Mouse (Mus musculus) midbrain, postnatal 0 days (tissue): Measurements from ENCODE around the gene Efcab8. TPM values are rescaled to one million over a fixed set of nuclear protein-coding genes. Genes with fewer than 3 reads are reported as not detected.

Source experiments
- ATAC-seq: fragments of 200-750 bp; cut with Nextera tagmentation; 2 replicates; pipeline ENCODE4 v1.8.0; 2017; ENCODE audit warnings: moderate number of reproducible peaks, mild to moderate bottlenecking, moderate TSS enrichment, moderate library complexity; ENCODE audit not compliant: low FRiP score
- DNase-seq: peaks from one replicate; pipeline ENCODE4 v3.0.0-alpha.2; 2015; ENCODE audit warnings: low spot score
- H3K27ac ChIP-seq: fragments of 300-500 bp; sonication (generic); 2 replicates; pipeline ENCODE4 v1.5.1; 2014; ENCODE audit warnings: low read depth, mild to moderate bottlenecking, low read length, mixed read lengths
- H3K27me3 ChIP-seq: fragments of 300-500 bp; sonication (generic); 2 replicates; pipeline ENCODE4 v1.6.1; 2014; ENCODE audit warnings: low read length, control low read depth, mixed read lengths; ENCODE audit not compliant: insufficient read depth
- H3K36me3 ChIP-seq: fragments of 300-500 bp; sonication (generic); 2 replicates; pipeline ENCODE4 v1.6.1; 2014; ENCODE audit warnings: low read length, control low read depth, mixed read lengths; ENCODE audit not compliant: insufficient read depth
- H3K4me1 ChIP-seq: fragments of 300-500 bp; sonication (generic); 2 replicates; pipeline ENCODE4 v1.6.1; 2014; ENCODE audit warnings: mild to moderate bottlenecking, control low read depth, antibody characterized with exemption, low read length, mixed read lengths; ENCODE audit not compliant: insufficient read depth
- H3K4me2 ChIP-seq: fragments of 300-500 bp; sonication (generic); 2 replicates; pipeline ENCODE4 v1.6.1; 2014; ENCODE audit warnings: low read depth, mild to moderate bottlenecking, low read length, mixed read lengths; ENCODE audit not compliant: poor library complexity, severe bottlenecking
- H3K4me3 ChIP-seq: fragments of 300-500 bp; sonication (generic); 2 replicates; pipeline ENCODE4 v1.5.1; 2014; ENCODE audit warnings: low read depth, mild to moderate bottlenecking, low read length, moderate library complexity
- H3K9ac ChIP-seq: fragments of 300-500 bp; sonication (generic); replicated peaks from 2 replicates; pipeline ENCODE4 v1.6.1; 2014; ENCODE audit warnings: mild to moderate bottlenecking, low read length, moderate library complexity, mixed read lengths; ENCODE audit not compliant: poor library complexity, severe bottlenecking
- H3K9me3 ChIP-seq: fragments of 300-500 bp; sonication (generic); 2 replicates; pipeline ENCODE4 v1.6.1; 2016; ENCODE audit warnings: low read length, control low read depth
- CTCF ChIP-seq: IDR thresholded peaks from 2 replicates; pipeline ENCODE4 v1.5.1; 2016; ENCODE audit warnings: antibody characterized with exemption, mild to moderate bottlenecking
- WGBS: fragments of 180-500 bp; shearing (Covaris S2); extraction: QIAGEN DNeasy Blood & Tissue Kit; methylation state at CpG from one replicate; pipeline ENCODE4 v1.1.7; 2014; 5-methylcytosine and 5-hydroxymethylcytosine counted together
- polyA plus RNA-seq: library from polyadenylated mRNA; unstranded; fragments of >200 nt; fragmentation: Nextera tagmentation; extraction: Ambion mirVana; gene quantifications from 2 replicates; pipeline ENCODE4 v1.2.1, GENCODE M21; 2015
- total RNA-seq: library from RNA; depleted of rRNA; stranded (reverse); fragments of >200 nt; gene quantifications from 2 replicates; pipeline ENCODE4 v1.2.3, GENCODE M21; 2014

Gene Efcab8
- total and polyA plus RNA-seq, 2 experiments from 2014 or later = not detected

DNA sequence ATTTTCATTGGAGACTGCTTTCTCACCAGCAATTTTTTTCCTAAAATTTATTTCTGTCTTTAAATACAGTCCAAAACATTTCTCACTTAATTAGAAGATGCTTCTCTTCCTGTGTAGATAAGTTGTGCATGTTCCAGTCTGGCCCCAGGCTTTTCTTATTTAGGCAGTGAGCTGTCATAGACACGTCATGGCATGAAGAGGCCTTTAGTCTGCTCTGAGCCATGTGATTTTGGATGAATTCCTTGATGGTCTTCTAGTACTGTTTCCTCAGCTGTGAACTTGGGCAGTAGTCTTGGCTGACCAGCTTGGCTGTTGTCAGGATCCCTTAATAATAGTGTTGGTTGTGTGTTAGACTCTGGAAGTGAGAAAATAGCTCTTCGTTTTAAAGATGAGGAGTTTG is 29.4 kb upstream of the Efcab8 start:
- Histone ChIP-seq H3K4me1 (no peaks in the 10 kb centered on the region), H3K27me3 (no peaks in the 10 kb centered on the region), H3K36me3 (peaks cover 8% of the 10 kb centered on the region), H3K4me2 (no peak overlapping the region), H3K27ac (0 out of 2 replicates have a peak overlapping the region, but pooled peaks have one; percentile 32), H3K4me3 (no peak overlapping the region), H3K9ac (no peak overlapping the region), H3K9me3 (no peaks in the 10 kb centered on the region)
- no peak for DNase-seq
- no peak for ATAC-seq
- TF ChIP-seq CTCF = no peak
- 75% methylated on average over 2 of the region's 2 CpGs for WGBS

DNA sequence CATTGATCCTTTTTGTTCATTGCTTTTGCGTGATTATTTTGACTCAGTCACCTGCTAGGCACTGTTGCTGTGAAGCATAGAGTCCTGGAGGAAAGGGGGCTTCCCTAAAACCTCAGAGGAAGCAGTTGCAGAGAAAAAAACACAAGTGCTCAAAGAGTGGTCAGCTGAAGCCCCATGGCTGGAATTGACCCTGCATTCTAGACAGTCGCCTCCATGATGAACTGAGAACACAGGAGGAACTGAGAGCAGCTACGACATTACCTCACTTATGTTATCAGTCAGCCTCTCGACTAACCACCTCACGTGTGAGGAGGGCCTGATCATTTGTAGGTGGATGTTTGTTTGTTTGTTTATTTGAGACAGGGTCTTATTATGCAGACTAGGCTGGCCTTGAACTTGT is 17.6 kb upstream of the Efcab8 start:
- no peak for ATAC-seq
- WGBS = 93% methylated on average over 5 of the region's 5 CpGs
- TF ChIP-seq CTCF = no peak

DNA sequence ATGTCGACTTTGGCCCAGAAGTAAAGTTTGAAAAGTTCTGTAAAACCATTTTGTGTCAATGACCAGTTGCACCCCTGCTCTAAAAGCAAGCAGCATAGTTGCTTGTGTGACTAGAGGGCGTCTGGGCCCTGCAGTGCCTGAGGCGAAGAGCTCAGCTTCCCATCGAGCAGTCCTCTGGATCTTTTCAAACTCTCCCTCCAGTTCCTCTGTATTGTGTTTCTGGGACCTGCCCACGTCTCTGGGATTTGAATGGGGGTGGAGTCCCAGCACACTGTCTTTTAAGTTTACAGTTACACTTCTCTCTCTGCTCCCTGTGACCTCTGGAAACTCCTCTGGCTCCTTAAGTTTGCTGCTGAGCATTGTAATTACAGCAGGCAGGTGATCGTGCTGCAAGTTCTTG is 12.2 kb upstream of the Efcab8 start:
- H3K27me3 ChIP-seq = no peaks in the 10 kb centered on the region
- no peak for TF ChIP-seq CTCF
- H3K4me2 ChIP-seq = no peak overlapping the region
- H3K4me1 ChIP-seq = no peaks in the 10 kb centered on the region
- peaks cover 37% of the 10 kb centered on the region for H3K36me3 ChIP-seq
- no peak for DNase-seq
- H3K27ac ChIP-seq = no peak overlapping the region
- no peak overlapping the region for H3K4me3 ChIP-seq
- no peak overlapping the region for H3K9ac ChIP-seq
- H3K9me3 ChIP-seq = no peaks in the 10 kb centered on the region
- 66% methylated on average over 6 of the region's 6 CpGs for WGBS
- ATAC-seq = no peak

More for the DNA sequence above, 17.6 kb upstream of the Efcab8 start:
- no peaks in the 10 kb centered on the region for H3K27me3 ChIP-seq
- no peaks in the 10 kb centered on the region for H3K9me3 ChIP-seq
- H3K36me3 ChIP-seq = peaks cover 63% of the 10 kb centered on the region
- no peak overlapping the region for H3K27ac ChIP-seq
- DNase-seq = no peak
- no peak overlapping the region for H3K9ac ChIP-seq
- H3K4me3 ChIP-seq = no peak overlapping the region
- no peak overlapping the region for H3K4me2 ChIP-seq
- H3K4me1 ChIP-seq = no peaks in the 10 kb centered on the region

DNA sequence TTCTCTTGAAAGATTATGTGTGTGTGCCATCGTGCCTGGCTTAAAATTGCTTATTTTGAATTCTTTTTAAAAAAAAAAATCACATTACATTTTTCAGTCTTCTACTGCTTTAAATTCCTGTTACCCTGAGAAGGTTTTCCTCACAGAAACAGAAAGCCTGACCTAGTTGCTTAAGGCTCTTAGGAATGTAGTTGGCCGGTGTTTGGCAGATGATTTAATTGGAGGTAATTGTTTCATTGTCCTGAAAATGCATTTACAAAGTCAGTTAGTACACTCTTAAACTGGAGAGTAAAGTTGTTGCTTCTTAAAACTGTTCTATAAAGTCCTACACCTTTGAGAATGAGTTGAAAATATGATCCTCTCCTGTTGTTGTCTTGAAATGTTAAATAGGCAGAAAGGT is 10.8 kb upstream of the Efcab8 start:
- no peak for ATAC-seq
- H3K9ac ChIP-seq = no peak overlapping the region
- H3K4me2 ChIP-seq = no peak overlapping the region
- no peaks in the 10 kb centered on the region for H3K4me1 ChIP-seq
- H3K4me3 ChIP-seq = no peak overlapping the region
- 76% methylated on average over 2 of the region's 2 CpGs for WGBS
- H3K9me3 ChIP-seq = no peaks in the 10 kb centered on the region
- no peak overlapping the region for H3K27ac ChIP-seq
- H3K36me3 ChIP-seq = peaks cover 32% of the 10 kb centered on the region
- DNase-seq = no peak
- H3K27me3 ChIP-seq = no peaks in the 10 kb centered on the region
- TF ChIP-seq CTCF = no peak

DNA sequence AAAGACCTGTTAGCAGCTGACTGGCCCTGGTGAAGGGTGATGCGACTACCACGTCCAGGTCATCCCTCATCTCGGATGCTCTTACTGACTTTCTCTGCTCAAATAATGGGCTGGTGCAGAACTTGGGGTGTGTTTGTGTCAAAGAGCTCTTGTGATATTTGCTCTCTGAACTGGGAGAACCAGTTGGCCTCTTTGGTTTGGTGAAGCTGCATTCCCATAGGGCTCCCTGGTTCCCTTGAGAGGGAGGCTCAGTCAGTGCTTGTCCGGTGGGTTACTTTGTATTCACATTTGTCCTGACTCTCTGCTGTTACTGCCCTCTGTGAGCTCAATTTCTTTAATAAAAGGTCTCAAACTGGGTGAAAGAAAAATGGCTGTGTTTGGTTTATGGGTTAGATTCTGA is 6.8 kb upstream of the Efcab8 start:
- TF ChIP-seq CTCF = no peak
- Histone ChIP-seq H3K4me1 (no peaks in the 10 kb centered on the region), H3K27me3 (no peaks in the 10 kb centered on the region), H3K36me3 (peaks cover 11% of the 10 kb centered on the region; the same call in 1 of the 2 replicates), H3K4me3 (no peak overlapping the region), H3K9me3 (no peaks in the 10 kb centered on the region), H3K9ac (no peak overlapping the region), H3K4me2 (no peak overlapping the region), H3K27ac (no peak overlapping the region)
- WGBS = 96% methylated on average over 4 of the region's 4 CpGs
- no peak for ATAC-seq
- DNase-seq = no peak

DNA sequence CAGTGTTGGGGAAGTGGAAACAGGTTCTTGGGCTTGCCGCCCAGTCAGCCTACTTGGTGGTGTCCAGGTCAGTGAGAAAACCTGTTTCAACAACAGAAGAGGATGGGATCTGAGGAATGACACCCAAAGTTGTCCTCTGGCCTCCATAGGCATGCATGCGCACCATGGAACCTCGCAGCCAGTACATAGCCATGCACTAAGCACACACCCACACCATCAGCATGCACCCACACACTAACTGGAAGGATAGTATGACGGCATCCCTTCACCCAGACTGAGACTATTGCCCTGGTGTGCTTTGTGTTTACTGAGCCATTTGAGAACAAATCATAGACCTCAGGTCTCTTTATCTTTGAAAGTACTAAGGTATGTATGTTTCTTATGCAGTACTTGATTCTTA is 4.3 kb upstream of the Efcab8 start:
- WGBS = 97% methylated on average over 4 of the region's 4 CpGs

More for the DNA sequence above, 4.3 kb upstream of the Efcab8 start:
- Histone ChIP-seq H3K9me3 (no peaks in the 10 kb centered on the region), H3K27ac (no peak overlapping the region), H3K4me2 (no peak overlapping the region), H3K4me1 (no peaks in the 10 kb centered on the region), H3K27me3 (no peaks in the 10 kb centered on the region), H3K4me3 (no peak overlapping the region), H3K36me3 (peaks cover 8% of the 10 kb centered on the region; the same call in 1 of the 2 replicates), H3K9ac (no peak overlapping the region)
- TF ChIP-seq CTCF = no peak
- DNase-seq = no peak
- no peak for ATAC-seq
